Mouse (Mus musculus): Measurements from ENCODE around the gene Rimkla.
"Not testable (repeated sequence)": the region's sequence is repeated elsewhere in the genome, so short reads cannot be mapped to it uniquely, and the experiment has no call there.

Rimkla gene

GRCm38 (mm10) chr4:119492291-119492932 lies at the start of gene Rimkla:
Rimkla (minus strand) TSS chr4:119492628.
- peak; percentile 18 to 53 for DNase-seq (ENCODE audit: low spot score in 2 of 2)

- no peak for DNase-seq (ENCODE audit: low spot score in 2 of 2)
Measured at GRCm38 (mm10) chr4:119540533-119540890, 48.1 kb upstream of the Rimkla start.

GRCm38 (mm10) chr4:119539836-119540532 lies 47.6 kb upstream of the Rimkla start:
- peak; percentile 25 to 29 for DNase-seq (ENCODE audit: low spot score in 2 of 2)

GRCm38 (mm10) chr4:119539031-119539824 lies 46.8 kb upstream of the Rimkla start, which contains the start of gene Frg2f1:
Frg2f1 (minus strand) TSS chr4:119539529.
- peak; percentile 87 to 91 for DNase-seq (ENCODE audit: low spot score in 2 of 2)

GRCm38 (mm10) chr4:119537436-119537835 lies 45.0 kb upstream of the Rimkla start:
- DNase-seq (ENCODE audit: low spot score in 2 of 2) = no peak

- DNase-seq (ENCODE audit: low spot score in 2 of 2) = not testable (repeated sequence)
Measured at GRCm38 (mm10) chr4:119536615-119537014, 44.2 kb upstream of the Rimkla start, which contains the start of gene Foxj3. Foxj3 (plus strand) TSS chr4:119537004.

GRCm38 (mm10) chr4:119535103-119535502 lies 42.7 kb upstream of the Rimkla start:
- DNase-seq (ENCODE audit: low spot score in 2 of 2) = no peak

- no peak for DNase-seq (ENCODE audit: low spot score in 2 of 2)
Measured at GRCm38 (mm10) chr4:119531813-119532212, 39.4 kb upstream of the Rimkla start.

GRCm38 (mm10) chr4:119526329-119526845 lies 34.0 kb upstream of the Rimkla start:
- DNase-seq (ENCODE audit: low spot score in 2 of 2) = no peak

- no peak for DNase-seq (ENCODE audit: low spot score in 2 of 2)
Measured at GRCm38 (mm10) chr4:119524466-119524865, 32.0 kb upstream of the Rimkla start.

GRCm38 (mm10) chr4:119524010-119524409 lies 31.6 kb upstream of the Rimkla start:
- DNase-seq (ENCODE audit: low spot score in 2 of 2) = no peak

- DNase-seq (ENCODE audit: low spot score in 2 of 2) = no peak
Measured at GRCm38 (mm10) chr4:119523575-119523974, 31.1 kb upstream of the Rimkla start.

GRCm38 (mm10) chr4:119512731-119513141 lies 20.3 kb upstream of the Rimkla start:
- no peak for DNase-seq (ENCODE audit: low spot score in 2 of 2)

GRCm38 (mm10) chr4:119511591-119511990 lies 19.2 kb upstream of the Rimkla start:
- DNase-seq (ENCODE audit: low spot score in 2 of 2) = no peak

- DNase-seq (ENCODE audit: low spot score in 2 of 2) = no peak
Measured at GRCm38 (mm10) chr4:119498319-119498848, 6.0 kb upstream of the Rimkla start.

- DNase-seq (ENCODE audit: low spot score in 2 of 2) = no peak
Measured at GRCm38 (mm10) chr4:119492933-119493327, 502 bp upstream of the Rimkla start.

- DNase-seq (ENCODE audit: low spot score in 2 of 2) = peak in 1 of 2 experiments; percentile 33
Measured at GRCm38 (mm10) chr4:119490806-119491205, 1.6 kb downstream of the Rimkla start.

- DNase-seq (ENCODE audit: low spot score in 2 of 2) = no peak
Measured at GRCm38 (mm10) chr4:119489666-119490065, 2.8 kb downstream of the Rimkla start.

- no peak for DNase-seq (ENCODE audit: low spot score in 2 of 2)
Measured at GRCm38 (mm10) chr4:119484882-119485281, 7.5 kb downstream of the Rimkla start.

GRCm38 (mm10) chr4:119483051-119483450 lies 9.4 kb downstream of the Rimkla start:
- DNase-seq (ENCODE audit: low spot score in 2 of 2) = no peak

GRCm38 (mm10) chr4:119473150-119473549 lies 19.3 kb downstream of the Rimkla start:
- no peak for DNase-seq (ENCODE audit: low spot score in 2 of 2)

- DNase-seq (ENCODE audit: low spot score in 2 of 2) = no peak
Measured at GRCm38 (mm10) chr4:119472545-119472944, 19.9 kb downstream of the Rimkla start.
